Mouse (Mus musculus) urinary bladder, postnatal 25 days (tissue): ENCODE data around the gene Arhgap21.
"Not testable (repeated sequence)": the region's sequence is repeated elsewhere in the genome, so short reads cannot be mapped to it uniquely, and the experiment has no call there.

Experiments
- DNase-seq: peaks from one replicate; pipeline ENCODE4 v3.0.0; 2022; ENCODE audit warnings: low spot score

Arhgap21 gene

DNA sequence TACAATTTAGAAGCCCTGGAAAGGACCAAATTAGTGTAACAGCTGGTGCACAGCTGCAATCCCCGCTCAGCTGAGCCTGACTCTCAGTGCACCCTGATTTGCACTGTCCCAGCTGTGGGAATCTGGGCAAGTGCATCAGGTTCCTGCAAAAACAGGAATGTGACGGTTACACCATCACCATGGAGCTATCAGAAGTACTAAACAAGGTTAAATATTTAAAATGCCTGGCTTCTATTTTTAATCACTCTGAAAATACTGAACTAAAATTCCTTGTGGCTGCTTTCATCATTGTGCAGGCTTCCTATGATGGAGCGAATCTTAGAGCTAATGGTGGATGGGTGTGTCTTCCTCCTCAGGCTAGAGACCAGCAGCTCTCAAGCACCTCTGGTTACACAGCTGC, 29.3 kb downstream of the Arhgap21 start:
- DNase-seq = no peak

DNA sequence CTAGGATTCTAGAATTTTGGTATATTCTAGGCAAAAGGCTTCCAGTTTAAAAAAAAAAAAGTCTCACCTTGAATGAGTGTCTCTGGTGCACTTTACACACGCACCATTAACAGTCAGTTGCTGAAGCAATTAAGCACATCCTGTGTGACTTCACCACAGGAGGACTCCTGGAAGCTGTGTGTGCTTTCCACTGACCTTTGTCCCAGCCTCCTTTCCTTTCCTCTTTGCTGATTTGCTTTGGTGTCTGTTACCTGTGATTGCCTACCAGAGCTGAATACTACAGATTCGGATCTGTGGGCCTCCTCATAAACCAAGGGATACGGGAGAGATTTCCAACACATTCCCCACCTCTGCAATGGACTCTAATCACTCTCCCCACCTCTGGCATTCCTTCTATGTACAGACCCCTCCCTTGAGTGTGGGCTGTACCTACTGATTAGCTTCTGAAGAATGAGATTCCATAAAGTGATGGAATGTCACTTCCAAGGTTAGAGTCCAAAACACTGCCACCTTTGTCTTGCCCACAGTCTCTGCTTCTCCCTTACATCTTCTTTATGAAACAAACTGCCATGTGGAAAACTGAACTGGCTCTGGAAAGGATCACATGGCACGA, 32.0 kb downstream of the Arhgap21 start:
- DNase-seq = no peak

DNA sequence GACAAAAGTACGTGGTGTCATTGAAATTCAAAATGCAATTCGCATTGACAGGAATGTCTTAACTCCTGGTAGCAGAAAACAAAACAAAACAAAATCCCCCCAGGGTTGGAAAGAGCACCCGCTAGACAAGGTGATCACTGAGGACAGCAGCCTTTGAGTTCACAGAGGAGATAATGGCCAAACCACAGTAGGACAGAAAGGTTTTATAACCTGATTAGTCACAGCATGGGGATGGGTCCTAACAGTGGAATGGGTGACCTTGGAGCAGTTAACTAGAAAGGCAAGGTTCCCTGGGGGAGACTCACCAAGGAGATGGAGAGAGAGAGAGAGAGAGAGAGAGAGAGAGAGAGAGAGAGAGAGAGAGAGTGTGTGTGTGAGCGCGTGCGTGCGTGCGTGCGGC, 34.3 kb downstream of the Arhgap21 start:
- no peak for DNase-seq

- DNase-seq = no peak
Observed at GRCm38 (mm10) chr2:20932748-20933313, 35.9 kb downstream of the Arhgap21 start.

- DNase-seq = not testable (repeated sequence)
Observed at GRCm38 (mm10) chr2:20931761-20932160, 36.9 kb downstream of the Arhgap21 start.

DNA sequence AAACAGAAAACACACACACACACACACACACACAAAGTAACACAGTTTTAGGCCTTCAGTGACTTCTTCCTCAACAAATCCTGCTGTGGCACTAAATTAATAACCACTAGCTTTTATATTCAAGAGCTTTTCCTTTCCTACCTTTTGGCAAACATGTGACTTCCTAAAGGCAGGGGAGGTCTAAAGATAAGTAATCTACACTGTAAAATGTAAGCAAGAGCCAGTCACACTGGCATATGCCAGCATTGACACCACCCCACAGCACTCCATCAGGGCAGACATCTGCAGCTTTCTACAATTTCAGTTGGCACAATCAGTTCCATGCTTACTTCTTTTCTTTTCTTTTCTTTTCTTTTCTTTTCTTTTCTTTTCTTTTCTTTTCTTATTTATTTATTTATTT, 40.2 kb downstream of the Arhgap21 start:
- DNase-seq = no peak

GRCm38 (mm10) chr2:20924938-20925337, 43.7 kb downstream of the Arhgap21 start:
- DNase-seq = no peak

DNA sequence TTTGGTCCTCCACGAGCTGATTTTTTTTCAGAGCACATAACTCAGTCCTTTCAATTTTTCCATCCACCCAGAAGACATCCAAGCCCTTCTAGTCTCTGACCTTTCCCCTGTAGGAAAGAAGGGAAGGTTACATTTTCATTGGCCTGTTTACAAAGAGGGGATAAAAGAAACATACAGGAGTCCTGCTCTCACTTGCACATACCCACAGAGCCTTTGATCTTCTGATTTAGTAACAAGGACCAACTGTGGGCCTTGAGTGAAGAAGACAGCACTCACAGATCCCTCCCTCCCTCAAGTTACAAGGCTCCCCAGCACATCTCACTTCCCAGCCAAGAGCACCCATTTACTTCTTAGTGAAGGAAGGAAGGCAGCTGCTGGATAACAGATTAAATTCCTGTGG, 46.3 kb downstream of the Arhgap21 start:
- DNase-seq = no peak

DNA sequence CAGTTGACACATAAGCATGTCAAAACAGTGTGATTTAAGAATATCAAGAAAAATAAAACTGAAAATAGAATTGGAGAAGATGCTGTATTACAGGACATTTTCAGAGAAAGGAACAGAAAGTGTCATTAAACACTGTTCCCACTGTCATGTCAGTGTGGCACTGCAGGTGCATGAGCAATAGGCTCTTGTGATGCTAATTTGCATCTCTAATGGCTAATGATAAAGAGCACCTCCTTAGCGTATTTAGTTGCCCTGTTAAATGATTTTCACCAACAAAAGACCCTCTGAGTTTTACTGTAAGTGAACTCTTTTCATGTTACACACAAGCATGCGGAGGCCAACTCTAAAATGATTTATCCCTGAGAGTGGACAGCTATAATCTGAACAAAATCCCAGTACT, 47.1 kb downstream of the Arhgap21 start:
- no peak for DNase-seq

DNA sequence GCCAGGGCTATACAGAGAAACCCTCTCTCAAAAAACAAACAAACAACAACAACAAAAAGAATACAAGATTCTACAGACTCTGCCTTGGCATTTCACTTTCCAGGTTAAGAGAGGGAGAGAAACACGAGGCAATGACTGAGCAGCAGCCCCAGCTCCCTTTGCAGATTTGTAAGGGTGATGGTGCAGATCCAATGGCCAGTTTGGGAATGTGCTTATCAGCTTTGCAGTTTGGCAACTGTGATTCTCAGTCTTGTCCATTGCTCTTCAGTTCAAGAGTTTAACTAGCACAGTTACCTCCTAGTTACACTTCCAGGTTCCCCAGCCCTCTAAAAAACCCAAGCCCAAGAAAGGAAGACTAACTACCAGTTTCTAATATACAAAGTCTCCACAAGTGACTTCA, 47.7 kb downstream of the Arhgap21 start:
- no peak for DNase-seq

GRCm38 (mm10) chr2:20914531-20915320, 54.0 kb downstream of the Arhgap21 start:
- no peak for DNase-seq

DNA sequence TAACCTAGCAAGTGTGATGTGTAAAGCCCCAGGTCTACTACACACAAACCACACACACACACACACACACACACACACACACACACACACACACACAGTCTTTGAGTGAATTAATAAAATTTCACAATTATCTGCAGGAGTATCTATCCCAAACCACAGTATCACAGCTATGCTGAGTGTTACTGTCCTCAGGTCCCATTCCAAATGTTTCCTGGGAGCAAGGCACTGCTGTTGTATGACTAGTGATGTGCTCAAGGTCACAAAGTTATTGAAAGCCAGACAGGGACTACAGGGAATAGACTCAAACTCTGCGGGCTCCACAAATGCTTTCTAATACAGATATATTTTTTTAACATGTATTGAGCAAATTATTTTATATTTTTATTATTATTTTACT, 55.7 kb downstream of the Arhgap21 start:
- DNase-seq = no peak

GRCm38 (mm10) chr2:20912348-20913018, 56.2 kb downstream of the Arhgap21 start:
- DNase-seq = no peak

GRCm38 (mm10) chr2:20910446-20910845, 58.2 kb downstream of the Arhgap21 start:
- no peak for DNase-seq

DNA sequence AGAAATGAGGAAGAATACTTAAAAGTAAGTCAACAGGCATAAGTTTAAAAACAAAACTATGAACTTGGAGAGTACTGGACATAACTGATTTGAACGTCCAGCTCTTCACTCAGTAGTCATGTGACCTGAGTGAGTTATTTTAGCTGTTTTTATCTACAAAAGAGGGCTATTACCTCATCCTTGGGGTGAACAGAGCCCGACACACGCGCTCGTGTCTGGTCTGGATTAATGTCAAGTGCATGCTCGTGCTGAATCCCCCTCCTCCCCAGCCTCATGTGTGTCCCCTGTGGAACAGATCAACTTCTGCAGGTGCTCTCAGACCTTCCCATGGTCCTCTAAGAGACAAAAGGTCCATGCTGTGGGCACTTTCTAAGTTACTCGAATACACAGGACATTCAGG, 59.3 kb downstream of the Arhgap21 start:
- DNase-seq = no peak

- no peak for DNase-seq
Observed at GRCm38 (mm10) chr2:20907291-20907690, 61.4 kb downstream of the Arhgap21 start.

DNA sequence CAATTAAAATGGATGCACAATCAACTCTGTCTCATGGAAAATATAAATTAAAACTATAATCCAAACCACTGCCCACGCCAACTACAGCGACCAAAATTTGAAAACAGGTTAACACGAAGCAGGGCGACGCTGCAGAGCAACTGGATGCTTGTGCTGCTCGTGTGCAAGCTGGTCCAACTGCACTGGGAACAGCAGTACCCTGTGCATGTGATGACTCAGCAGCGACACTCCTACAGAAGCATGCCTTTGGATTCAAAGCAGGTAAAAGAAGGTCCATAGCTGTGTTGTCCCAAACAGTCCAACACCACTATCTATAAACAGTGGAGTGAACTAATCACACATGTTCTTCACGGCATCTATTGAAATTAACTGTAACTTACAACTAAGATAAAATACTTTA, 63.3 kb downstream of the Arhgap21 start:
- DNase-seq = no peak

DNA sequence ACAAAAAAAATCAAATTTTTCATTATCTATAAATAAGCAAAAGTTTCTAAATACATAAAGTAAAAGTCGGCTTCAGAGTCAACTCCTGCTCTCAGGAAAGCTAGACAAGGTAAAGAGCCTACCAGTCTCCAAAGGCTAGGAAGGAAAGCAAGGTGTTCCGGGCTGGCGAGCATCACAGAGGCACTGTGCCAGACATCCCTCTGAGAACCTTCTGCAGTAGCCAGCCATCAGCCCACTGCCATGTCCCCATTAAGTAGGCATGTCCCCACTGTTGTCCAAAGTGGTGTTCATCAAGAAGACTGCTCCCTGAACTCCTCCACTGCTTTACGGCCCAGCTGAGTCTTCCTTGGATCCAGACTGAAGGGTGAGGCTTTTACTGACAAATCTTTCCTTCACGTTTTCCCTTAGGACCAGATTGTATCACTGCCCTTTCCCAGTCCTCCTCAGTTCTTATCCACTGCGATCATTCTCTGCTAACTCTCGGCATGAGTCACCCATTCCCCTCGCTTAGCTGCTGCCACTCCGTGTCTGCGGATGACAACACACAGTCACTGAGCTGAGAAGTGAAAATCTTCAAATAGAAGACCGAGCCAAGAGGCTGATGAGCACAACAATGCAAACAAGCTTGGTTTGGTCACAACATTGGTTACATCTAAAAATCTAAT, 65.6 kb downstream of the Arhgap21 start:
- no peak for DNase-seq

- no peak for DNase-seq
Observed at GRCm38 (mm10) chr2:20901916-20902315, 66.8 kb downstream of the Arhgap21 start.

GRCm38 (mm10) chr2:20899301-20899700, 69.4 kb downstream of the Arhgap21 start:
- DNase-seq = no peak

- DNase-seq = peak; percentile 50
Observed at GRCm38 (mm10) chr2:20898684-20899083, 70.0 kb downstream of the Arhgap21 start.

GRCm38 (mm10) chr2:20896446-20896845, 72.2 kb downstream of the Arhgap21 start:
- no peak for DNase-seq
